Mouse (Mus musculus): ENCODE results near the gene Nfasc.

Gene Nfasc

DNA sequence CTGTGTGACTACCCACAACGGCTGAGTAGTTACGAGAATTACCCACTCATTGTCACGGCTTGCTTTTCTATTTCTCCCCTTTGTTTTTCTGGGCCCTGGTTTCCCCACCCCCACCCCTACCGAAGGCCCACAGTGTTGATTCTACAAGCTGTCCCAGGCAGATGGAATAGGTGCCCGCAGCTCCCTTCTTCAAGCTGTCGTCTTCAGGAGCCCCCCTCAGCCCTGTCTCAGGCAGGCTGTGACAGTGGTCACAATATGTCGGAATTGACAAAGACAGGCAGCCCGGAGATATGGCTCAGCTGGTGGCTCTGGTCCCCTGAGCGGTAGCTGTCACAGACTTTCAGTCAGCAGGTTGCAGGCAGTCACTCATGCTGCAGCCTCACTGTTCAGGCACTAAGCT lies 90.9 kb downstream of the Nfasc start:
- in situ Hi-C loops (cut with MseI, MboI): no loop called here

- in situ Hi-C loops (cut with MseI, MboI): no loop called here
These were observed 93.6 kb downstream of the Nfasc start for GRCm38 (mm10) chr1:132647958-132648357.

- in situ Hi-C loops (cut with MseI, MboI): no loop called here
These were observed 100.4 kb downstream of the Nfasc start for GRCm38 (mm10) chr1:132641049-132641795.

- in situ Hi-C loops (cut with MseI, MboI): no loop called here
These were observed 101.3 kb downstream of the Nfasc start for GRCm38 (mm10) chr1:132640256-132640655.

DNA sequence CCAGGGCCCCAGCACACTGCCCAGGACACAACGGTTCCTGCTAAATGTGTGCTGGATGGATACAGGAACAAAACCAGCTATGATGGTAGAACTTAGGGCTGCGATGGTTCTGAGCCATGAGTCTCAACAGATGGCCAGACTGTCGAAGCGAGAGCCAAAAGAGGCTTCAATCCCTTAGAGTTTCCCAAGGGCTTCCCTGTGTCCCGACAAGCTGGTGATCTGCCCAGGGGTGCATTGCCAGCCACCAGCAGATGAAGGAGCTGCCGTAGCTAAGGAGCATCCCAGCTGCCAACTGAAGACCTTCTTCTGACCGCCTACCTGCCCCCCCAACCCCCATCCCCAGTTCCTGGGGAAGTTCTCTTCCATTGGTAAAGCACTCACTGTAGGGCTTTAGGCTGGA lies 104.3 kb downstream of the Nfasc start:
- in situ Hi-C loops (cut with MseI, MboI): no loop called here

- in situ Hi-C loops (cut with MseI, MboI): no loop called here
These were observed 111.8 kb downstream of the Nfasc start for GRCm38 (mm10) chr1:132629611-132630370.

DNA sequence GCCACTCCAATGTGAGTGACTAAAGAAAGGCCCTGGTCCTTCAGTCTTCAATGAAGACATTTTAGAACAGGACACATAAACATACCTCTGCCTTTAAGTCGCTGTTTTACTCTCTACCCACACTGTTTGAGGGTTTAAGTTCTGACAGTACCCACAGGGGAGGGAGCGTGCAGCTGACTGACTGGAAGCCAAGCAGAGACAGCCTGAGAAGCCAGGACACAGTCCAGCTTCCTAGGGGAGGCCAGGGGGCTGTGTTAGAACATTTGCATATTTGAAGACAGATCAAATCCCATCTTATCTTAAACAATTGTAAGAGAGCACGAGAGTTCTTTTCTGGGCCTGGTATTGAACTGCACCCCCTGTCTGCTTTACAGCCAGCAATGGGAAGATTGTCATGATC lies 113.0 kb downstream of the Nfasc start:
- in situ Hi-C loops (cut with MseI, MboI): no loop called here

DNA sequence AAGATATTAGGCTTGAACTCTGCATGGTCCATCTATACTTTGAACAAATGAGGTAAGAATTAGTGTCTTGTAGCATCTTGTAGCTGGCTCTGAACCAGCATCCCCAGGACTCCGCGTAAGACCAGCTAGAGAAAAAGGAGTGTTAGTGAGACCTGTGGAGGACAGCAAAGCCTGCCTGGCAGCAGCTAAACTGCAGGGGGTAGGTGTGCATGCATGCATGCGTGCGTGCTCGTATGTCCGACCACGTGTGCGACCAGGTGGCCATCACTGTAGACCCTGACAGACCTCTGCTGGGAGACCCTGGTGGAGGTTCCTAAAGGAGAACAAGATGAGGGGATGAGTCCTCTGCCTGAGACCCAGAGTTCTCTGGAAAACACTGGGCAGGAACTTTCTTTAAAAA lies 113.4 kb downstream of the Nfasc start:
- in situ Hi-C loops (cut with MseI, MboI): no loop called here

DNA sequence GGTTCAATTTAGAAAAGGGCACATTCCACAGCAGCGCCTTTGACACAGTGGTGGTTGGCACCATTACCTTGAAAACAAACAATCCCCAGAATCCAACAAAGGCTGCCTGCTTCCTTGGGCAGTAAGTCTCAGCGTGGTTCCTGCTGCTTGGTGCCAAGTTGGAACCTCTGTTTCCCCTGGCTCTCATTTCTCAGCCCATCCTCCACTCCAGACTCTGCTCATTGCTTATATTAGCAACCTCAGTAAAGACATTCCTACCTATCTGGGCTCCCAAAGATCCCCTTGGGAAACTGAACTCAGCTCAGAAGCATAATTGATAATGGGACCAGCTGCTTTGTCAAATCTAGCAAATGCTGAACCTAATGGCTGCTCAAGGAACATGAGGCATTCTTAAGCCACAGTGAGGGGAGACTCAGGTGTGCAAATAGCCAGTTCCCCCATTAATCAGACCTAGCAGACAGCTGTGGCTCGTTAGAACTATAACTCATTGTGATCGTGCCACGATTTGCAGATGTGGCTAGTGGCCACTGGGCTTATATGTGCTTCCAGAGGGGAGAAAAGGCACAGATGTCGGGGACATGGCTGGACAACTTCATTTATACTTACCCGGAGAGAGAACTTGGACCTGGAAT lies 115.4 kb downstream of the Nfasc start:
- in situ Hi-C loops (cut with MseI, MboI): no loop called here

DNA sequence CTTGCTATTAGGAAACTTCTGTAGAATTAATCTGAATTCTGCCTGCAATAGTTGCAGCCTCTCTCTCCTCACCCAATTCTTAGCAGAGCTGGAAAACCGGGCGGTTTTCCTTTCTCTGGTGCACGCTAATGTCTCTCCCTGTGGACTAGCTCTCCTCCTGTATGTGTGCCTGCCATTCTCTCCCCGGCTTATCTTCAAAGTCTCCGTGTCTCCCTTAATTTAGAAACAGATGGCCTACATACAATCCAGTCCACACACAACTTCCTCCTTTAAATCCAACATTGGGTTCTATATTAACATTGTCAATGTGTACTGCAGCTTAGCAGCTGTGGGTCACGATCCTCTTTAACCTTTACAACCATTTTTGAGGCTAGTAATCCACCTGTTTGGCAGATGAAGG lies 116.6 kb downstream of the Nfasc start:
- in situ Hi-C loops (cut with MseI, MboI): no loop called here

DNA sequence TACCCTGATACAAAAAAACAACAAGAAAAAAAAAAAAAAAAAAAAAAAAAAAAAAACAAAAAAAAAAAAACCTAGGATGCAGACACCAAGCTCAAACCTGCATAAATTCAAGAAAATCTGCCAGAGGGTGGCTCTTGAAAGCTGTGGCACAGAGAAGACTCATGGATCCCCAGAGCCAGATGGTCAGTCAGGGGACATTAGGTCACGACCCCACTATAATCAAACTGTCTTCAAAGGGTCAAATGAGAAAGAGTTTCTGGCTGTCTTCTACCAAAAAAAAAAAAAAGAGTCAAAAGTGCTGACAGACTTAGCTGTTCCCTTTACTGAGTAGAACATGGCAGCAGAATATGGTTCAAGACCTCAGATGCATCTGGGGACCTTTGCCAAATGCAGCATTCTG lies 117.1 kb downstream of the Nfasc start:
- in situ Hi-C loops (cut with MseI, MboI): no loop called here

DNA sequence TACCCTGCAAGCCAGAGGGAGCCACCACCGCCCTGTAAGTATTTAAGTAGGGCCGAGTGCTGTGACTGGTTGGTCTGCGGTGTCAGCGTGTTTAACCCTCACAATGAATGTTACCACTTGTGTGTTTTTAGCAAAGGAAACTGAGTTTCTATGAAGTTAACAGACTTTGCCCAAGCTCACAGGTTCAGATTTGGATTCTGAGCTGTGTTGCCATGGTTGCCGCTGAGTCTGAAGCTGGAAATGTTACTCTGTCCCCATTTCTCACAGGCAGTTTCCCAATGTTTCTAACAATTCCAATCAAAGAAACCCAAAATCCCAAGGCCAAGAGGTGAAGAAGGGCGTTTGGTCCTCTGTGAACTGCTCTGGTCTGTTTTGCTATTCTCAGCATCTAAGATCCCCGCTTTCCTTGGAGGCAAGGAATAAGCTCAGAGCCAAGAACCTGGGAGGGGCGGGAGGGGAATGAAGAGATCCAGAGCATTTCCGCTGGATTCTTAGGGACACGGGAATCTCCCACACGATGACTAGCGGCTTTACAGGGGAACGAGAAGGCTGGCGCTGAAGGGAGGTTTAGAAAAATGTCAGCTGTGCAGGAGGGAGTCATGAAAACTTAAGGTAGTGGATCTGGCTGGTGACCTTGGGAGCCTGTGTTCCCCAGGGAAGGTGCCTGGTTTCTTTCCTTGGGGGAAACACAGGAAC lies 117.8 kb downstream of the Nfasc start:
- in situ Hi-C loops (cut with MseI, MboI): no loop called here

DNA sequence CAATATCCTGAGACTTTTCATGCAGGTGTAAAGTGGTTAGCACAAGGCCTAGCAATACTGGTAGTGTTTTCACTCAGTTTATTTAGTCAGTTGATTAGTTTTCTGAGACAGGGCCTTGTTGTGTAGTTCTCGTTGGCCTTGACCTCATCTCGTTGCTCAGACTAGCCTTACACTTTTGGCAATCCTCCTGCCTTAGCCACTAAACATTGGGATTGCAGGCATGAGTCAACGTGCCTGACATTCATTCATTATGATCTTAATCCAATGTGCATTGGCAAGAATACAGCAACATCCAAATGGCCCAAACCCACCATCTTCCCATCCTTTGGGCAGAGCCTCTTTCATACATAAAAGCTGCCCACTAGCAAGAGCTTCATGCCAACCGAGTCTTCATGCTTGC lies 129.5 kb downstream of the Nfasc start:
- in situ Hi-C loops (cut with MseI, MboI): no loop called here

GRCm38 (mm10) chr1:132609048-132609634 lies 132.5 kb downstream of the Nfasc start:
- in situ Hi-C loops (cut with MseI, MboI): no loop called here

DNA sequence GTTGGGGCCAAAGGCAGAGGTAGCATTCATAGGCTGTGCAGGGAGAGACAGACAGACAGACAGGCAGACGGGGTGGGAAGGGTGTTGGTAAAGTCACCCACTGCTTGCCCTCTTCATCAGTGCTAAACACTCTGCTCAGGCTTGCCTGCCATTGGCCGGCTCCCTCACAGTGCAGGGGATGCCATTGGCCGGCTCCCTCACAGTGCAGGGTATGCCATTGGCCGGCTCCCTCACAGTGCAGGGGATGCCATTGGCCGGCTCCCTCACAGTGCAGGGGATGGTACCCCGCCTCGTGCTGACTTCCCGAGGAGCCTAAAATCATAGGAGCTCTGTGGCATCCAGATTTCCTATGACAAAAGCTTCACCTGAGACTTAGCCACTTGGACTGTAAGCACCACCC lies 139.4 kb downstream of the Nfasc start:
- in situ Hi-C loops (cut with MseI, MboI): no loop called here

DNA sequence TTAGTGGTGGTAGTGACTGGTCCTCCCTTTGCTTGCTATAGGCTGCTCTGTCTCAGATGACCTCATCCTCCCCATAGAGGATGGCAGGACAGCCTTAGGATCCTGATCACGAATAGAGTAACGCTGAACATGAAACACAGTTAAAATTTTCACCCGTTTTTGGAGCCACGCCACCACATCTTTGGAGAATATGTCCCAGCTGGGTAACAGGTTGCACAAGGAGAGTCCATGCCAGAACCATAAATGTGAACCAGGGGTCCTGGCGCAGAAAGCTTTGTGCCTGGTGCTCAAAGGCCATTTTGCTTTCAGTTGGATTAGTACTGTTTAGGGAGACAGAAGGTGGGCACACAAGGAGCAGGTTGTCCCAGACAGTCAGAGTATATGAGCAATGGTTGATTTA lies 143.6 kb downstream of the Nfasc start:
- in situ Hi-C loops (cut with MseI, MboI): loop anchor here in 1 of 2 experiments (5.0 kb wide), 1 partner anchor 71 kb away; no protein-coding TSS in a partner anchor

DNA sequence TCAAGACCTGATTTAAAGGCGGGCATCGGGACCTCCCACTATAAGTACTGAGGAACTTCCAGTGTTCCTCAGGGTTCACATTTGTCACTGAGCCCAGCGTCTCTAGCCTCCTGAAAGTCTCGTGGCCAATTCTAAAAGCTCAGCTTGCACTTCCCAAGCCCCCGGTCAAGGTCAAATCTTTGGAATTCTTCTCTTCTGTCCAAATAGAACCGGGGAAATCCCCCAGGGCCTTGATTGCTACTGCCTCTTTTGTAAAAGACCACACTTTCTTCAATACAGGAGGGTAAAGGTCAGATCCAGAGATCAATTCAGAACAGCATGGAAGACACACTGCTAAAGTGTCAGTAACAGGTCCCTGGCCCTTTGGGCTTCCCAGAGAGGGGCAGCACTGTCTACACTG lies 145.9 kb downstream of the Nfasc start:
- in situ Hi-C loops (cut with MseI, MboI): loop anchor here in 1 of 2 experiments (5.0 kb wide), 1 partner anchor 68 kb away; no protein-coding TSS in a partner anchor

GRCm38 (mm10) chr1:132594587-132594986 lies 147.0 kb downstream of the Nfasc start:
- in situ Hi-C loops (cut with MseI, MboI): loop anchor here in 1 of 2 experiments (5.0 kb wide), 1 partner anchor 67 kb away; no protein-coding TSS in a partner anchor

GRCm38 (mm10) chr1:132592145-132592544 lies 149.5 kb downstream of the Nfasc start:
- in situ Hi-C loops (cut with MseI, MboI): loop anchor here in 1 of 2 experiments (5.0 kb wide), 1 partner anchor 65 kb away; no protein-coding TSS in a partner anchor

DNA sequence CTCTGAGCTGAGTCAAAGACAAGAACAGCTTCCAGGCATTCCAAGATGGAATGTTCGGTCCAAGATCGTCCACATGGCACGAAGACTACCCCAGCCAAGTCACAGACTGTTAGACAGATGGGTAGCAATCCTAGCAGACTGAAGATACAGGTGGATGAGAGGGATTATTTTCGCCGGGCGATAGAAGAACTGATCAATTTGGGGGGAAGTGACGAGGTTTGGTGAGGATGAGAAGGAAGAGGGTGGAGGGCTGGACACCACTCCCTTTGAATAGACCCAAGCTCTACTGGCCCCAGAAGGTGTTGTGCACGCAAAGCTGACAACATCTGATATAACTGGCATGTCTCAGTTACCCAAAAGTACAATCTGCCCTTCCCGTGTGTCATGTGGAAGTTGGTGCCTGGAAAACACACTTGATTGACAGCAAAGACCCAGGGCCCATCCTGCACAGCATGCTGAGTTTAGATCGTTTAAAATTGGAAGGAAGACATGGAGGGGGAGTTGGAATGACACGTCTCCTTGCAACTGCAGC lies 150.1 kb downstream of the Nfasc start:
- in situ Hi-C loops (cut with MseI, MboI): loop anchor here in 1 of 2 experiments (5.0 kb wide), 1 partner anchor 64 kb away; no protein-coding TSS in a partner anchor

- in situ Hi-C loops (cut with MseI, MboI): no loop called here
These were observed 154.9 kb downstream of the Nfasc start for GRCm38 (mm10) chr1:132586679-132587201.

Measured in mouse trophoblast stem cell (cell line).